Mouse (Mus musculus) bone marrow, adult 2 months (tissue): Measurements from ENCODE around the gene Kcnj3.

Experiments used
- CTCF ChIP-seq: fragments of 200-500 bp; IDR thresholded peaks from 2 replicates; pipeline ENCODE4 v1.5.1; 2011; ENCODE audit warnings: low read length, control low read depth; ENCODE audit not compliant: control insufficient read depth, insufficient read depth
- POLR2A ChIP-seq: fragments of 200-500 bp; IDR thresholded peaks from 2 replicates; pipeline ENCODE4 v1.6.1; 2011; ENCODE audit warnings: low read depth, mild to moderate bottlenecking, control low read depth, low read length, borderline replicate concordance; ENCODE audit not compliant: control insufficient read depth

DNA sequence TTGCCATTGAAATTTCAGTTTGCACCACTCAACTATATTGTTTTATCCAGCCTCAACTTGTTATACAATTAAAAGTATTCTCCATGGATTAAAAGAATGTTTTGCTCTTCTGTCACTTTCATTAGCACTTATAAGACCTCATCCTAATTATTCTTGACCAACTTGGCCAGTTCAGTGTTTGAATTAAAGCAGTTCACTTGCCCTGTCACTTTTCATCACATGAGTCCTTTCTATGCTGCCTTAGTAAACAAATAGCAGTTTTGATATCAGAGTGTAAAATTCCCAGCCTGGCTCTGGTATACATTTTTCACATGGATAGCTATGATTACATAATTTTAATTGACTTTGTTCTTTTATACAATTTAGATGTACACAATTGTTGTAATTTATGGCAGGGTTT, 3.4 kb downstream of the Kcnj3 start:
- TF ChIP-seq CTCF: no peak
- no peak for TF ChIP-seq POLR2A
